19 mouse cellular contexts compared by ENCODE assay signal in genomic region chr6:145810015-145810414, GRCm38 (mm10). TPM values are rescaled to one million over a fixed set of nuclear protein-coding genes. Genes with fewer than 3 reads are reported as not detected.
DNase-seq lines count a peak whose midpoint lies in the region; ATAC-seq and TF ChIP-seq lines count a peak whose summit lies in the region.
"Had no signal": no experiment of that assay in that cellular context is flagged by ENCODE, and none has a peak within 500 bp of the region (broad histone marks: within the 10 kb centered on the region; RNA-seq: fewer than 3 reads in every experiment).

No protein-coding gene starts in this region.

- H3K36me3 ChIP-seq in heart, embryonic 16.5 days (ENCODE audit: control insufficient read depth, insufficient read depth) = peaks cover 11% of the 10 kb centered on the region; the same call in 1 of the 2 replicates
- peaks cover 31% of the 10 kb centered on the region for H3K36me3 ChIP-seq in heart, embryonic 10.5 days
- peaks cover 2% of the 10 kb centered on the region; the same call in 1 of the 2 replicates for H3K36me3 ChIP-seq in liver, adult 2 months (ENCODE audit: control insufficient read depth, insufficient read depth, low read length)
- H3K36me3 ChIP-seq in liver, embryonic 12.5 days = 0 out of 2 replicates have a peak, but pooled peaks cover 3% of the 10 kb centered on the region
- H3K36me3 ChIP-seq: intestine, embryonic 15.5 days had no signal

- no peak overlapping the region for H3K9ac ChIP-seq in heart, embryonic 16.5 days (ENCODE audit: low read length)
- H3K9ac ChIP-seq in liver, adult 2 months (ENCODE audit: low read depth, low read length) = peak overlapping the region; percentile 7; the same call in 1 of the 2 replicates
- H3K9ac ChIP-seq in liver, embryonic 12.5 days = no peak overlapping the region
- H3K9ac ChIP-seq: embryonic facial prominence, embryonic 15.5 days; hindbrain, embryonic 14.5 days; intestine, embryonic 15.5 days had no signal

- no peak for ATAC-seq in heart, embryonic 16.5 days (replicated peaks; ENCODE audit: extremely low read depth, insufficient read depth, low FRiP score)
- ATAC-seq in liver, embryonic 12.5 days = no peak
- ATAC-seq: forebrain, embryonic 14.5 days; intestine, embryonic 15.5 days had no signal

- no peak overlapping the region for H3K4me3 ChIP-seq in heart, embryonic 16.5 days (ENCODE audit: low read length)
- H3K4me3 ChIP-seq in heart, embryonic 10.5 days = no peak overlapping the region
- no peak overlapping the region for H3K4me3 ChIP-seq in liver, adult 2 months (ENCODE audit: insufficient read depth, low read depth, low read length)
- H3K4me3 ChIP-seq in liver, embryonic 12.5 days = no peak overlapping the region
- H3K4me3 ChIP-seq: embryonic facial prominence, embryonic 15.5 days; erythroblast, embryonic 14.5 days; forebrain, embryonic 10.5 days; hindbrain, embryonic 10.5 days; intestine, embryonic 15.5 days had no signal

- TF ChIP-seq POLR2A in liver, adult 2 months (IDR thresholded peaks at IDR 0.05; ENCODE audit: extremely low read depth, insufficient read depth, low read length) = no peak

- DNase-seq in heart, adult 18-20 months = peak; percentile 32 to 35
- DNase-seq in heart, postnatal 25 days (ENCODE audit: low spot score) = no peak
- DNase-seq in heart, embryonic 10.5 days (ENCODE audit: low spot score) = no peak
- peak; percentile 31 for DNase-seq in liver, adult 2 months (ENCODE audit: extremely low read depth, low read depth, low spot score)
- DNase-seq: adrenal gland, adult 2 months; adrenal gland, postnatal 25 days; embryo, embryonic 11 days; gastrocnemius, postnatal 14 days; kidney, adult 18-20 months had no signal

- H3K79me2 ChIP-seq in liver, adult 2 months (ENCODE audit: control insufficient read depth, insufficient read depth, low read length) = peaks cover 7% of the 10 kb centered on the region; the same call in 1 of the 2 replicates

- WGBS in heart, embryonic 16.5 days = 64% methylated on average over 6 of the region's 6 CpGs
- WGBS in heart, embryonic 10.5 days = 83% methylated on average over 6 of the region's 6 CpGs
- WGBS in liver, adult 2 months = 69% methylated on average over 6 of the region's 6 CpGs
- WGBS in liver, embryonic 12.5 days (ENCODE audit: insufficient replicate concordance) = 70% methylated on average over 6 of the region's 6 CpGs

- no peak overlapping the region for H3K4me2 ChIP-seq in heart, embryonic 16.5 days (ENCODE audit: low read depth, low read length)
- no peak overlapping the region for H3K4me2 ChIP-seq in liver, embryonic 12.5 days
- H3K4me2 ChIP-seq: embryonic facial prominence, embryonic 15.5 days; hindbrain, embryonic 14.5 days; intestine, embryonic 15.5 days had no signal

- no peak for TF ChIP-seq CTCF in liver, adult 2 months (IDR thresholded peaks at IDR 0.05; ENCODE audit: low read depth, low read length)

- H3K27me3 ChIP-seq in heart, embryonic 16.5 days (ENCODE audit: control insufficient read depth, insufficient read depth, low read length) = no peaks in the 10 kb centered on the region
- no peaks in the 10 kb centered on the region for H3K27me3 ChIP-seq in heart, embryonic 10.5 days (ENCODE audit: insufficient read depth, poor library complexity, severe bottlenecking)
- H3K27me3 ChIP-seq in liver, adult 2 months (ENCODE audit: control insufficient read depth, insufficient read depth, low read length) = no peaks in the 10 kb centered on the region
- no peaks in the 10 kb centered on the region for H3K27me3 ChIP-seq in liver, embryonic 12.5 days (replicated peaks)
- H3K27me3 ChIP-seq: embryonic facial prominence, embryonic 15.5 days; intestine, embryonic 15.5 days had no signal

- peaks cover 33% of the 10 kb centered on the region for H3K4me1 ChIP-seq in heart, embryonic 16.5 days (ENCODE audit: control insufficient read depth, insufficient read depth, low read length)
- H3K4me1 ChIP-seq in heart, embryonic 10.5 days = peaks cover 33% of the 10 kb centered on the region
- H3K4me1 ChIP-seq in liver, adult 2 months (ENCODE audit: control insufficient read depth, insufficient read depth, low read length) = peaks cover 27% of the 10 kb centered on the region
- no peaks in the 10 kb centered on the region for H3K4me1 ChIP-seq in liver, embryonic 12.5 days
- H3K4me1 ChIP-seq: intestine, embryonic 15.5 days had no signal

- intact Hi-C loops in heart, postnatal 25 days (cut with DNase I) = no loop called here

- peak overlapping the region; percentile 47 for H3K27ac ChIP-seq in heart, embryonic 16.5 days (ENCODE audit: low read length)
- no peak overlapping the region for H3K27ac ChIP-seq in heart, embryonic 10.5 days
- H3K27ac ChIP-seq in liver, adult 2 months (replicated peaks; ENCODE audit: insufficient read depth, low read depth, low read length) = peak overlapping the region; percentile 74
- H3K27ac ChIP-seq in liver, embryonic 12.5 days = no peak overlapping the region
- H3K27ac ChIP-seq: embryonic facial prominence, embryonic 15.5 days; hindbrain, embryonic 10.5 days; hindbrain, embryonic 14.5 days; intestine, embryonic 15.5 days had no signal

- H3K9me3 ChIP-seq in heart, embryonic 16.5 days (replicated peaks; ENCODE audit: control insufficient read depth, low read length) = no peaks in the 10 kb centered on the region
- no peaks in the 10 kb centered on the region for H3K9me3 ChIP-seq in heart, embryonic 10.5 days
- no peaks in the 10 kb centered on the region for H3K9me3 ChIP-seq in liver, embryonic 12.5 days (replicated peaks)
- H3K9me3 ChIP-seq: embryonic facial prominence, embryonic 15.5 days; forebrain, embryonic 10.5 days; hindbrain, embryonic 10.5 days; intestine, embryonic 15.5 days had no signal

RNA-seq across cellular contexts. Expression of gene Bhlhe41, which starts 55.3 kb away (rescaled TPM):
- total RNA-seq in heart, adult 18-20 months (2021) = 10 to 100 TPM; 11.4 to 15.8 TPM
- total RNA-seq in heart, postnatal 25 days (2021) = 10 to 100 TPM; 12.5 to 26.5 TPM
- 5.9 and 6.1 TPM in 2 replicates for polyA plus RNA-seq in heart, embryonic 16.5 days (2015; fragmentation: Nextera tagmentation; extraction: Ambion mirVana)
- 3.8 and 7.4 TPM in 2 replicates for polyA plus RNA-seq in heart, embryonic 10.5 days (2016; fragmentation: Nextera tagmentation; extraction: Ambion mirVana)
- total RNA-seq in liver, adult 2 months (2014; rRNA removed) = 0.40 and 1.8 TPM in 2 replicates
- 0.21 and 0.32 TPM in 2 replicates for polyA plus RNA-seq in liver, adult 2 months (2012; rRNA removed)
- 0.11 and 0.15 TPM in 2 replicates for polyA plus RNA-seq in liver, embryonic 12.5 days (2016; fragmentation: Nextera tagmentation; extraction: Ambion mirVana)
- total RNA-seq: granulocyte monocyte progenitor cell, adult 5-6 weeks had no signal

Comparison
In these comparisons a context has a peak if more than half of its experiments do, and no peak if none do; other contexts are left out.
1. DNase-seq: peak in heart, adult 18-20 months (2 of 2) and liver, adult 2 months (single experiment); none in heart, postnatal 25 days (single experiment) and heart, embryonic 10.5 days (single experiment).
2. H3K27ac ChIP-seq: peak in heart, embryonic 16.5 days (single experiment) and liver, adult 2 months (single experiment); none in heart, embryonic 10.5 days (single experiment) and liver, embryonic 12.5 days (single experiment).